Comparison of ENCODE assay signal across 8 mouse cellular contexts in genomic region chr5:28520800-28521707, GRCm38 (mm10). TPM values are rescaled to one million over a fixed set of nuclear protein-coding genes. Genes with fewer than 3 reads are reported as not detected.
A peak's percentile ranks its signal among the peaks of the same experiment; 100 is the strongest.
DNase-seq lines count a peak whose midpoint lies in the region; ATAC-seq lines count a peak whose summit lies in the region.
"Had no signal": no experiment of that assay in that cellular context is flagged by ENCODE, and none has a peak within 500 bp of the region (broad histone marks: within the 10 kb centered on the region; RNA-seq: fewer than 3 reads in every experiment).

No protein-coding gene starts in this region.

- peak; percentile 90 for ATAC-seq in hindbrain, embryonic 16.5 days
- ATAC-seq in stomach, embryonic 14.5 days (ENCODE audit: insufficient number of reproducible peaks, insufficient read depth, low FRiP score, low read depth): peak; percentile 63; the same call in 1 of the 2 replicates
- ATAC-seq in monocyte, adult 5-6 weeks (replicated peaks; ENCODE audit: insufficient number of reproducible peaks, low FRiP score, low TSS enrichment, poor library complexity, severe bottlenecking): no peak

- no peak overlapping the region for H3K4me3 ChIP-seq in hindbrain, embryonic 16.5 days (ENCODE audit: low read length)
- no peak overlapping the region for H3K4me3 ChIP-seq in stomach, embryonic 14.5 days (ENCODE audit: low read depth, low read length)

- H3K27ac ChIP-seq in hindbrain, embryonic 16.5 days (ENCODE audit: low read depth, low read length): no peak overlapping the region; the same call in 1 of the 2 replicates
- H3K27ac ChIP-seq in stomach, embryonic 14.5 days (ENCODE audit: low read length): no peak overlapping the region

- 33% methylated on average over 9 of the region's 9 CpGs for WGBS in hindbrain, embryonic 16.5 days
- WGBS in stomach, embryonic 14.5 days: 22% methylated on average over 9 of the region's 9 CpGs

- H3K4me2 ChIP-seq in hindbrain, embryonic 16.5 days (ENCODE audit: low read length): no peak overlapping the region
- no peak overlapping the region for H3K4me2 ChIP-seq in stomach, embryonic 14.5 days (replicated peaks; ENCODE audit: low read depth, low read length)

- H3K36me3 ChIP-seq in hindbrain, embryonic 16.5 days (ENCODE audit: control insufficient read depth, insufficient read depth, low read length): no peaks in the 10 kb centered on the region
- no peaks in the 10 kb centered on the region for H3K36me3 ChIP-seq in stomach, embryonic 14.5 days (ENCODE audit: control insufficient read depth, insufficient read depth, low read length)

- peaks cover 12% of the 10 kb centered on the region for H3K4me1 ChIP-seq in hindbrain, embryonic 16.5 days (ENCODE audit: control insufficient read depth, insufficient read depth, low read depth, low read length)
- peaks cover 11% of the 10 kb centered on the region for H3K4me1 ChIP-seq in stomach, embryonic 14.5 days (ENCODE audit: control insufficient read depth, insufficient read depth, low read length)

- H3K9me3 ChIP-seq in hindbrain, embryonic 16.5 days (ENCODE audit: control insufficient read depth, low read length): no peaks in the 10 kb centered on the region
- H3K9me3 ChIP-seq in stomach, embryonic 14.5 days (ENCODE audit: control insufficient read depth, low read depth, low read length): no peaks in the 10 kb centered on the region

- intact Hi-C loops in left cerebral cortex, postnatal 14 days (cut with DNase I): no loop called here

- no peaks in the 10 kb centered on the region for H3K27me3 ChIP-seq in hindbrain, embryonic 16.5 days (replicated peaks; ENCODE audit: control insufficient read depth, insufficient read depth, low read length)
- H3K27me3 ChIP-seq in stomach, embryonic 14.5 days (ENCODE audit: control insufficient read depth, insufficient read depth, low read length): no peaks in the 10 kb centered on the region

- H3K9ac ChIP-seq in hindbrain, embryonic 16.5 days (ENCODE audit: low read depth, low read length): no peak overlapping the region
- H3K9ac ChIP-seq in stomach, embryonic 14.5 days (replicated peaks; ENCODE audit: low read depth, low read length): no peak overlapping the region

- DNase-seq in NIH3T3 (ENCODE audit: low read depth): peak; percentile 23
- peak; percentile 53 for DNase-seq in adrenal gland, adult 8-10 months
- peak; percentile 20 to 68 for DNase-seq in frontal cortex, adult 2 months (ENCODE audit: extremely low spot score in 1 of 2, low spot score in 1 of 2)
- peak; percentile 74 to 76 for DNase-seq in left cerebral cortex, postnatal 14 days (ENCODE audit: low spot score in 2 of 2)

RNA-seq across cellular contexts. Expression of gene Shh, which starts 54.0 kb away (rescaled TPM):
- total RNA-seq in adrenal gland, adult 8-10 months (2022): 10 to 100 TPM; 15.7 to 31.6 (median 22.3) TPM
- 2.9 and 3.5 TPM in 2 replicates for polyA plus RNA-seq in frontal cortex, adult 2 months (2012; rRNA removed)
- 0.93 and 0.97 TPM in 2 replicates for polyA plus RNA-seq in hindbrain, embryonic 16.5 days (2015; fragmentation: Nextera tagmentation; extraction: Ambion mirVana)
- total RNA-seq in left cerebral cortex, postnatal 14 days (2021): 1 to 10 TPM; 2.9 to 3.4 TPM
- polyA plus RNA-seq in stomach, embryonic 14.5 days (2014; fragmentation: Nextera tagmentation; extraction: Ambion mirVana): 4.6 and 5.3 TPM in 2 replicates
- not detected in 3 replicates for total RNA-seq in monocyte, adult 5-6 weeks (2017)
- polyA plus RNA-seq: spleen, adult 2 months had no signal

Comparison
In these comparisons a context has a peak if more than half of its experiments do, and no peak if none do; other contexts are left out.
1. DNase-seq: peak in every context shown above with its lines; median percentile 75 in left cerebral cortex, postnatal 14 days; 53 in adrenal gland, adult 8-10 months; 44 in frontal cortex, adult 2 months; 23 in NIH3T3.